Mouse (Mus musculus): Measurements from ENCODE around the gene Adam19. TPM values are rescaled to one million over a fixed set of nuclear protein-coding genes. Genes with fewer than 3 reads are reported as not detected.

The Adam19 gene
- polyA plus RNA-seq, 1 experiment = 7.8 TPM

- 63% methylated on average over 4 of the region's 4 CpGs for WGBS
- no peak for DNase-seq (ENCODE audit: low read depth, low spot score)
These were observed 36.3 kb downstream of the Adam19 start for GRCm38 (mm10) chr11:46092121-46092520.

DNA sequence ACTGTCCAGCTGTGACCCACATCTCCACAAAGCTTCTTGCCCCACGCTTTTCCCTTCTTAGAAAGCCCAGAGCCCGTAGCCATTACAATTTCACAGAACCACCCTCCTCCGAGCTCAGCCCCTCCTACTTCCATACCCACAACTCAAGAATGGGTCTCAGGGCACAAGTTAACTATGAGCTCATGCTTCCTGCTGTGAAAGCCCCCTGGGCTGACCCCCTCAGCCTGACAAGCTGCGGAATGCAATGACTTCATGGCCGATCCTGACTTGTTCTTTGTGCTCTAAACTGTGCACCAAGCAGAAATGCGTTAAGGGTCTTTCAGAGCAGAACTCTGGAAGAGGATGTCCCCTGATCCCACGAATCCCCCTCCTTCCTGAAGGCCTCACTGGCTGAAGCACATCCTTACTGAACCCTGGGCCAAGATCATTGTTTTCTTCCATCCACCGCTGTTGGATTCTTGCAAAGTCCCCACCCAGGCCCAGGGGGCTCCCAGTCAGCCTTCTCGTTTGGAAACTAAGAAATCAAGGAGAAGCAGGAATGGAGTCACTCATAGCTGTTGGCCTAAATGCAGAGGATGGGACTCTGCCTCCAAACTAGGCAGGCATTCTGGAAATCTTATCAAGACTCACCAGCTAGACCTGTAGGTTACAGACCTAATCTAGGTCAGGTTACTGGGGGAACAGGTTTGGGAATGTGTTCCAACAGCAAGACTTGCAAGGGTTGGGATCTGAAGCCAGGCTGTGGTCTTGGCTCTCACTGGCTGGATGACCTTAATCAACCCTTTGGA is 39.9 kb downstream of the Adam19 start:
- 64% methylated on average over 9 of the region's 9 CpGs for whole genome bisulfite sequencing
- DNase-seq (ENCODE audit: low read depth, low spot score) = no peak

GRCm38 (mm10) chr11:46096265-46096649 is 40.5 kb downstream of the Adam19 start:
- WGBS = 71% methylated on average over 6 of the region's 6 CpGs
- no peak for DNase-seq (ENCODE audit: low read depth, low spot score)

- WGBS = 76% methylated on average over 3 of the region's 3 CpGs
These were observed 41.3 kb downstream of the Adam19 start for GRCm38 (mm10) chr11:46097062-46097461.

GRCm38 (mm10) chr11:46102107-46102506 is 46.3 kb downstream of the Adam19 start:
- no peak for DNase-seq (ENCODE audit: low read depth, low spot score)
- 51% methylated on average over 6 of the region's 6 CpGs for whole genome bisulfite sequencing

More at GRCm38 (mm10) chr11:46097062-46097461, 41.3 kb downstream of the Adam19 start:
- no peak for DNase-seq (ENCODE audit: low read depth, low spot score)

GRCm38 (mm10) chr11:46107046-46107445 is 51.3 kb downstream of the Adam19 start:
- DNase-seq (ENCODE audit: low read depth, low spot score) = no peak
- WGBS = 78% methylated on average over 1 of the region's 1 CpGs

GRCm38 (mm10) chr11:46109206-46109605 is 53.4 kb downstream of the Adam19 start:
- WGBS = 82% methylated on average over 5 of the region's 5 CpGs
- no peak for DNase-seq (ENCODE audit: low read depth, low spot score)

GRCm38 (mm10) chr11:46110156-46110944 is 54.6 kb downstream of the Adam19 start:
- DNase-seq (ENCODE audit: low read depth, low spot score) = no peak

GRCm38 (mm10) chr11:46110945-46111287 is 55.1 kb downstream of the Adam19 start:
- 59% methylated on average over 1 of the region's 1 CpGs for WGBS
- DNase-seq (ENCODE audit: low read depth, low spot score) = no peak

More at GRCm38 (mm10) chr11:46110156-46110944, 54.6 kb downstream of the Adam19 start:
- 74% methylated on average over 8 of the region's 8 CpGs for WGBS

GRCm38 (mm10) chr11:46113211-46113610 is 57.4 kb downstream of the Adam19 start:
- no peak for DNase-seq (ENCODE audit: low read depth, low spot score)
- WGBS = 63% methylated on average over 3 of the region's 3 CpGs

DNA sequence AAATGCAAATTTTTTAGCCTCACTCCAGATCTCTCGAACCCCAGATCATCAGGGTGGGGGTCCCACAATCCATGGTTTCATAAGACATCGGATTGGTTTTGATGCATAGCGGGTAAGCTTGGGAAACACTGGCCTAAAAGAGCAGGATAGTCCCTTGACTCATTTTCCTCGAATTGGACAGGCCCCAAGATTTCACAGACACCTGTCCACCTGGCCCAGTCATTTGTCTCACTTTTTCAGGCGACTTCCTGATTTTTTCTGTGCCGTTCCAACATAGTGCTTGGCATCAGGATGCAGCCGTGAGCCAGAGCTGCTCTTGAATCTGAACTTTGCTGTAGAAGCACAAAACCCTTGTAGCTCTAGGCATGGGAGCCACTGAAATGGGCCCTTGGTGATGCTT is 58.4 kb downstream of the Adam19 start:
- DNase-seq (ENCODE audit: low read depth, low spot score) = no peak
- WGBS = 74% methylated on average over 7 of the region's 7 CpGs

GRCm38 (mm10) chr11:46115011-46115410 is 59.2 kb downstream of the Adam19 start:
- 66% methylated on average over 4 of the region's 4 CpGs for WGBS
- DNase-seq (ENCODE audit: low read depth, low spot score) = no peak

- 61% methylated on average over 9 of the region's 9 CpGs for WGBS
- no peak for DNase-seq (ENCODE audit: low read depth, low spot score)
These were observed 59.8 kb downstream of the Adam19 start for GRCm38 (mm10) chr11:46115411-46116173.

GRCm38 (mm10) chr11:46116510-46116909 is 60.7 kb downstream of the Adam19 start:
- no peak for DNase-seq (ENCODE audit: low read depth, low spot score)
- 50% methylated on average over 2 of the region's 2 CpGs for WGBS

GRCm38 (mm10) chr11:46119624-46120023 is 63.8 kb downstream of the Adam19 start:
- WGBS = 29% methylated on average over 4 of the region's 4 CpGs
- no peak for DNase-seq (ENCODE audit: low read depth, low spot score)

- DNase-seq (ENCODE audit: low read depth, low spot score) = no peak
- WGBS = 81% methylated on average over 10 of the region's 10 CpGs
These were observed 64.3 kb downstream of the Adam19 start for GRCm38 (mm10) chr11:46120084-46120483.

DNA sequence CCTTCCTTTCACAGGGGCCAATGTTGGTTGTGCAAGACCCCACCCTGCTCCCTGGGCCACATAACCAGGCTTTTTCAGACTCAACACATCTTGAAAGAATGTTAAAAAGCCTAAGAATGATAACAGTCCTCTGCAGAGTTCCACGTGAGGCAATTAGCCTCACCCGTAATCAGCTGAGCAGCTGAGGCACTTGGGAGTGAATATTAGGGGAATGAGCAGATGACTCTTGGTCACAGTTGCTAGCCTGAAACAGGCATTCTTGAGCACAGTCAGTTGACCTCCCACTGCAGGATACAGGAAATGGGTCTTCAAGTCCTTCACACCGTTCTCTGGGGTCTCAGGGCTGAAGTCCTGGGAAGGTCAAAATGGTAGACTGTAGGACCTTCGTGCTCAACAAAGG is 65.9 kb downstream of the Adam19 start:
- DNase-seq (ENCODE audit: low read depth, low spot score) = no peak
- WGBS = 67% methylated on average over 4 of the region's 4 CpGs

- 79% methylated on average over 4 of the region's 4 CpGs for WGBS
- DNase-seq (ENCODE audit: low read depth, low spot score) = no peak
These were observed 67.1 kb downstream of the Adam19 start for GRCm38 (mm10) chr11:46122875-46123274.

DNA sequence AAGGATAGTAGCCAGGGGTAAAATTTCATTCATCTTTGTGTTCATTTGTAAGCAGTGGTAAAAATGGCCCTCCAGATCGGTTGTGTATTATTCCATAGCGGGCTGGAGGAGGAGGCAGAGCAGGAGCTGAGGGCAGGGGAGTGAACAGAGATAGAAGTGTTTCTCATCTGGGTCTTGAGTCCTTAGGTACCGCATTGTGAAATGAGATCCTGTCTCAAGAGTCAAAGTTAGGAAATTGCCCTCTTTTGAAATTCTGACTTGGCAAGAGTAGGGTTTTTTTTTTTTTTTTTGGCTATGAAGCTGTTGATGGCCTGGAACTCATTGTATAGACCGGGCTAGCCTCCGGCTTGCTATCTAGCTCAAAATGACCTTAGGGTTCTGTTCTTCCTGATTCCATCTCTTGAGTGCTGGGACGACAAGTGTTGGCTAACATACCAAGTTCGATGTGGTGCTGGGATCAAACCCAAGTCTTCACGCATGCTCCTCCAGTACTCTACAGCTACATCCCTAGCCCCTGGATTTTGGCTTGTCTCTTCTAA is 67.6 kb downstream of the Adam19 start:
- no peak for DNase-seq (ENCODE audit: low read depth, low spot score)
- 84% methylated on average over 8 of the region's 8 CpGs for WGBS

Measured in large intestine, adult 2 months (tissue).